Mouse (Mus musculus) midbrain, embryonic 12.5 days (tissue): ENCODE results near the gene Opcml. TPM values are rescaled to one million over a fixed set of nuclear protein-coding genes. Genes with fewer than 3 reads are reported as not detected.

Source experiments
- ATAC-seq: fragments of 200-750 bp; cut with Nextera tagmentation; 2 replicates; pipeline ENCODE4 v1.8.0; 2017; ENCODE audit warnings: low read depth, moderate TSS enrichment, moderate library complexity; ENCODE audit not compliant: low FRiP score
- H3K27ac ChIP-seq: fragments of 300-500 bp; sonication (generic); replicated peaks from 2 replicates; pipeline ENCODE4 v1.5.1; 2016; ENCODE audit warnings: mild to moderate bottlenecking
- H3K27me3 ChIP-seq: fragments of 300-500 bp; sonication (generic); 2 replicates; pipeline ENCODE4 v1.6.1; 2016; ENCODE audit warnings: mild to moderate bottlenecking
- H3K36me3 ChIP-seq: fragments of 300-500 bp; sonication (generic); 2 replicates; pipeline ENCODE4 v1.6.1; 2016
- H3K4me1 ChIP-seq: fragments of 300-500 bp; sonication (generic); 2 replicates; pipeline ENCODE4 v1.6.1; 2016
- H3K4me2 ChIP-seq: fragments of 300-500 bp; sonication (generic); replicated peaks from 2 replicates; pipeline ENCODE4 v1.6.1; 2016; ENCODE audit warnings: mild to moderate bottlenecking, moderate library complexity
- H3K4me3 ChIP-seq: fragments of 300-500 bp; sonication (generic); 2 replicates; pipeline ENCODE4 v1.5.1; 2016; ENCODE audit warnings: mild to moderate bottlenecking
- H3K9ac ChIP-seq: fragments of 300-500 bp; sonication (generic); replicated peaks from 2 replicates; pipeline ENCODE4 v1.6.1; 2016; ENCODE audit warnings: mild to moderate bottlenecking, moderate library complexity
- H3K9me3 ChIP-seq: fragments of 300-500 bp; sonication (generic); 2 replicates; pipeline ENCODE4 v1.6.1; 2016; ENCODE audit warnings: mild to moderate bottlenecking
- WGBS: fragments of 180-500 bp; shearing (Covaris S2); methylation state at CpG from one replicate; pipeline ENCODE4 v1.1.7; 2016; 5-methylcytosine and 5-hydroxymethylcytosine counted together
- polyA plus RNA-seq: library from polyadenylated mRNA; unstranded; fragments of >200 nt; fragmentation: Nextera tagmentation; extraction: Ambion mirVana; gene quantifications from 2 replicates; pipeline ENCODE4 v1.2.1, GENCODE M21; 2016

The Opcml gene
- polyA plus RNA-seq, 1 experiment from 2014 or later, result 7.0 TPM

GRCm38 (mm10) chr9:28552387-28553182 is 762.0 kb downstream of the Opcml start:
- Histone ChIP-seq H3K27me3 (no peaks in the 10 kb centered on the region), H3K4me2 (no peak overlapping the region), H3K27ac (no peak overlapping the region), H3K36me3 (no peaks in the 10 kb centered on the region), H3K4me1 (peaks cover 6% of the 10 kb centered on the region), H3K4me3 (no peak overlapping the region), H3K9me3 (no peaks in the 10 kb centered on the region), H3K9ac (no peak overlapping the region)
- no peak for ATAC-seq
- WGBS, result 82% methylated on average over 1 of the region's 1 CpGs

GRCm38 (mm10) chr9:28558628-28559027 is 768.1 kb downstream of the Opcml start:
- 80% methylated on average over 2 of the region's 2 CpGs for WGBS
- H3K4me3 ChIP-seq, result no peak overlapping the region
- no peak overlapping the region for H3K4me2 ChIP-seq
- no peaks in the 10 kb centered on the region for H3K4me1 ChIP-seq
- no peaks in the 10 kb centered on the region for H3K36me3 ChIP-seq
- H3K9me3 ChIP-seq, result no peaks in the 10 kb centered on the region
- no peak overlapping the region for H3K27ac ChIP-seq
- H3K9ac ChIP-seq, result no peak overlapping the region
- ATAC-seq, result no peak
- H3K27me3 ChIP-seq, result no peaks in the 10 kb centered on the region

- Histone ChIP-seq H3K27ac (no peak overlapping the region), H3K4me3 (no peak overlapping the region), H3K27me3 (no peaks in the 10 kb centered on the region), H3K9ac (no peak overlapping the region), H3K4me1 (no peaks in the 10 kb centered on the region), H3K4me2 (no peak overlapping the region), H3K36me3 (no peaks in the 10 kb centered on the region), H3K9me3 (no peaks in the 10 kb centered on the region)
- ATAC-seq, result no peak
- 39% methylated on average over 6 of the region's 6 CpGs for WGBS
Observed at GRCm38 (mm10) chr9:28561761-28562160, 771.2 kb downstream of the Opcml start.

GRCm38 (mm10) chr9:28563066-28563683 is 772.6 kb downstream of the Opcml start:
- H3K27ac ChIP-seq, result no peak overlapping the region
- ATAC-seq, result no peak
- 73% methylated on average over 14 of the region's 14 CpGs for WGBS

GRCm38 (mm10) chr9:28569041-28569522 is 778.5 kb downstream of the Opcml start:
- H3K27ac ChIP-seq, result no peak overlapping the region
- H3K9me3 ChIP-seq, result no peaks in the 10 kb centered on the region
- no peak overlapping the region for H3K4me3 ChIP-seq
- H3K9ac ChIP-seq, result no peak overlapping the region
- H3K36me3 ChIP-seq, result no peaks in the 10 kb centered on the region
- no peaks in the 10 kb centered on the region for H3K27me3 ChIP-seq
- WGBS, result 33% methylated on average over 8 of the region's 8 CpGs
- H3K4me1 ChIP-seq, result no peaks in the 10 kb centered on the region
- no peak overlapping the region for H3K4me2 ChIP-seq
- ATAC-seq, result no peak

More at GRCm38 (mm10) chr9:28563066-28563683, 772.6 kb downstream of the Opcml start:
- Histone ChIP-seq H3K9ac (no peak overlapping the region), H3K4me3 (no peak overlapping the region), H3K27me3 (no peaks in the 10 kb centered on the region), H3K4me2 (no peak overlapping the region), H3K4me1 (no peaks in the 10 kb centered on the region), H3K36me3 (no peaks in the 10 kb centered on the region), H3K9me3 (no peaks in the 10 kb centered on the region)

- no peaks in the 10 kb centered on the region for H3K4me1 ChIP-seq
- no peak for ATAC-seq
- H3K9me3 ChIP-seq, result no peaks in the 10 kb centered on the region
- H3K4me2 ChIP-seq, result no peak overlapping the region
- H3K9ac ChIP-seq, result no peak overlapping the region
- 61% methylated on average over 2 of the region's 2 CpGs for WGBS
- H3K36me3 ChIP-seq, result no peaks in the 10 kb centered on the region
- H3K27ac ChIP-seq, result no peak overlapping the region
- H3K4me3 ChIP-seq, result no peak overlapping the region
- no peaks in the 10 kb centered on the region for H3K27me3 ChIP-seq
Observed at GRCm38 (mm10) chr9:28569776-28570175, 779.2 kb downstream of the Opcml start.

GRCm38 (mm10) chr9:28571682-28572081 is 781.1 kb downstream of the Opcml start:
- Histone ChIP-seq H3K4me2 (no peak overlapping the region), H3K4me1 (no peaks in the 10 kb centered on the region), H3K9ac (no peak overlapping the region), H3K27me3 (no peaks in the 10 kb centered on the region), H3K9me3 (no peaks in the 10 kb centered on the region), H3K36me3 (no peaks in the 10 kb centered on the region), H3K27ac (no peak overlapping the region), H3K4me3 (no peak overlapping the region)
- no peak for ATAC-seq
- 88% methylated on average over 2 of the region's 2 CpGs for WGBS

GRCm38 (mm10) chr9:28572136-28572774 is 781.7 kb downstream of the Opcml start:
- H3K4me2 ChIP-seq, result no peak overlapping the region
- WGBS, result 82% methylated on average over 9 of the region's 9 CpGs
- H3K9ac ChIP-seq, result no peak overlapping the region
- no peak overlapping the region for H3K27ac ChIP-seq
- no peak overlapping the region for H3K4me3 ChIP-seq
- H3K27me3 ChIP-seq, result no peaks in the 10 kb centered on the region
- H3K36me3 ChIP-seq, result no peaks in the 10 kb centered on the region
- H3K9me3 ChIP-seq, result no peaks in the 10 kb centered on the region
- ATAC-seq, result no peak
- H3K4me1 ChIP-seq, result no peaks in the 10 kb centered on the region

- Histone ChIP-seq H3K27me3 (no peaks in the 10 kb centered on the region), H3K4me2 (no peak overlapping the region), H3K36me3 (no peaks in the 10 kb centered on the region), H3K4me1 (no peaks in the 10 kb centered on the region), H3K9me3 (no peaks in the 10 kb centered on the region), H3K4me3 (no peak overlapping the region), H3K9ac (no peak overlapping the region), H3K27ac (no peak overlapping the region)
- ATAC-seq, result no peak
Observed at GRCm38 (mm10) chr9:28578730-28579129, 788.2 kb downstream of the Opcml start.

- Histone ChIP-seq H3K9me3 (no peaks in the 10 kb centered on the region), H3K4me3 (no peak overlapping the region), H3K9ac (no peak overlapping the region), H3K36me3 (no peaks in the 10 kb centered on the region), H3K27ac (no peak overlapping the region), H3K4me1 (peaks cover 5% of the 10 kb centered on the region; the same call in 1 of the 2 replicates), H3K4me2 (no peak overlapping the region), H3K27me3 (no peaks in the 10 kb centered on the region)
- ATAC-seq, result no peak
- WGBS, result 81% methylated on average over 3 of the region's 3 CpGs
Observed at GRCm38 (mm10) chr9:28587253-28587652, 796.7 kb downstream of the Opcml start.

GRCm38 (mm10) chr9:28587857-28588388 is 797.3 kb downstream of the Opcml start:
- no peaks in the 10 kb centered on the region for H3K9me3 ChIP-seq
- ATAC-seq, result 0 out of 2 replicates have a peak, but pooled peaks have one; percentile 19
- H3K4me3 ChIP-seq, result no peak overlapping the region
- WGBS, result 53% methylated on average over 4 of the region's 4 CpGs
- no peak overlapping the region for H3K9ac ChIP-seq
- no peaks in the 10 kb centered on the region for H3K36me3 ChIP-seq
- no peaks in the 10 kb centered on the region for H3K27me3 ChIP-seq
- H3K4me1 ChIP-seq, result peaks cover 6% of the 10 kb centered on the region; the same call in 1 of the 2 replicates
- no peak overlapping the region for H3K4me2 ChIP-seq
- H3K27ac ChIP-seq, result no peak overlapping the region

- 60% methylated on average over 1 of the region's 1 CpGs for WGBS
- peaks cover 6% of the 10 kb centered on the region; the same call in 1 of the 2 replicates for H3K4me1 ChIP-seq
- H3K4me3 ChIP-seq, result no peak overlapping the region
- H3K4me2 ChIP-seq, result no peak overlapping the region
- H3K9me3 ChIP-seq, result no peaks in the 10 kb centered on the region
- H3K27me3 ChIP-seq, result no peaks in the 10 kb centered on the region
- H3K27ac ChIP-seq, result peak overlapping the region; percentile 35; the same call in 1 of the 2 replicates
- peak; percentile 69; the same call in 1 of the 2 replicates for ATAC-seq
- H3K9ac ChIP-seq, result no peak overlapping the region
- no peaks in the 10 kb centered on the region for H3K36me3 ChIP-seq
Observed at GRCm38 (mm10) chr9:28588488-28588887, 797.9 kb downstream of the Opcml start.
